Mouse (Mus musculus) G1E-ER4 (cell line): ENCODE measurements around the gene Lrit2. TPM values are rescaled to one million over a fixed set of nuclear protein-coding genes. Genes with fewer than 3 reads are reported as not detected.

Source experiments
- GATA1 ChIP-seq: IDR thresholded peaks from one replicate; pipeline ENCODE4 v1.8.0; 2012; ENCODE audit warnings: low read length, inconsistent platforms
- polyA plus RNA-seq: library from polyadenylated mRNA; stranded (reverse); fragments of >175 nt; gene quantifications from 2 replicates; pipeline ENCODE4 v1.2.3, GENCODE M21; 2012

The Lrit2 gene
- polyA plus RNA-seq, 1 experiment = not detected

GRCm38 (mm10) chr14:37101531-37101930 lies 33.8 kb downstream of the Lrit2 start:
- no peak for TF ChIP-seq GATA1

- TF ChIP-seq GATA1 = no peak
Observed at GRCm38 (mm10) chr14:37102484-37102883, 34.8 kb downstream of the Lrit2 start.

GRCm38 (mm10) chr14:37104747-37105146 lies 37.0 kb downstream of the Lrit2 start:
- TF ChIP-seq GATA1 = no peak

- no peak for TF ChIP-seq GATA1
Observed at GRCm38 (mm10) chr14:37105846-37106245, 38.1 kb downstream of the Lrit2 start.

- TF ChIP-seq GATA1 = no peak
Observed at GRCm38 (mm10) chr14:37109460-37109859, 41.7 kb downstream of the Lrit2 start.

- no peak for TF ChIP-seq GATA1
Observed at GRCm38 (mm10) chr14:37109975-37110374, 42.2 kb downstream of the Lrit2 start.

- no peak for TF ChIP-seq GATA1
Observed at GRCm38 (mm10) chr14:37110456-37110855, 42.7 kb downstream of the Lrit2 start.

- TF ChIP-seq GATA1 = no peak
Observed at GRCm38 (mm10) chr14:37111371-37111770, 43.6 kb downstream of the Lrit2 start.

GRCm38 (mm10) chr14:37112931-37113330 lies 45.2 kb downstream of the Lrit2 start:
- no peak for TF ChIP-seq GATA1

GRCm38 (mm10) chr14:37113922-37114321 lies 46.2 kb downstream of the Lrit2 start, which contains the start of gene 2610528A11Rik:
Gene 2610528A11Rik (minus strand): TSS chr14:37114022.
- TF ChIP-seq GATA1 = no peak

- TF ChIP-seq GATA1 = no peak
Observed at GRCm38 (mm10) chr14:37119233-37119632, 51.5 kb downstream of the Lrit2 start.

Other genes starting within 250 kb of the Lrit2 start
- 0.49 and 0.56 TPM in 2 replicates for gene Ccser2, start 99.2 kb upstream of the Lrit2 start, polyA plus RNA-seq
- not detected in 2 replicates for gene Rgr, start 19.0 kb upstream of the Lrit2 start, polyA plus RNA-seq
- not detected in 2 replicates for gene Lrit1, start 13.1 kb upstream of the Lrit2 start, polyA plus RNA-seq
- gene Cdhr1, start 30.4 kb downstream of the Lrit2 start, polyA plus RNA-seq = not detected in 2 replicates
- not detected in 2 replicates for gene 2610528A11Rik, start 46.1 kb downstream of the Lrit2 start, polyA plus RNA-seq
- gene Ghitm, start 67.3 kb downstream of the Lrit2 start, polyA plus RNA-seq = 17.7 and 20.0 TPM in 2 replicates